Mouse (Mus musculus) forelimb bud, embryonic 11.5 days (tissue): ENCODE measurements around the gene Abhd15.

Source experiments
- DNase-seq: peaks from one replicate; pipeline ENCODE4 v3.0.0-alpha.2; 2012; ENCODE audit warnings: low read depth, low spot score

Gene Abhd15

DNA sequence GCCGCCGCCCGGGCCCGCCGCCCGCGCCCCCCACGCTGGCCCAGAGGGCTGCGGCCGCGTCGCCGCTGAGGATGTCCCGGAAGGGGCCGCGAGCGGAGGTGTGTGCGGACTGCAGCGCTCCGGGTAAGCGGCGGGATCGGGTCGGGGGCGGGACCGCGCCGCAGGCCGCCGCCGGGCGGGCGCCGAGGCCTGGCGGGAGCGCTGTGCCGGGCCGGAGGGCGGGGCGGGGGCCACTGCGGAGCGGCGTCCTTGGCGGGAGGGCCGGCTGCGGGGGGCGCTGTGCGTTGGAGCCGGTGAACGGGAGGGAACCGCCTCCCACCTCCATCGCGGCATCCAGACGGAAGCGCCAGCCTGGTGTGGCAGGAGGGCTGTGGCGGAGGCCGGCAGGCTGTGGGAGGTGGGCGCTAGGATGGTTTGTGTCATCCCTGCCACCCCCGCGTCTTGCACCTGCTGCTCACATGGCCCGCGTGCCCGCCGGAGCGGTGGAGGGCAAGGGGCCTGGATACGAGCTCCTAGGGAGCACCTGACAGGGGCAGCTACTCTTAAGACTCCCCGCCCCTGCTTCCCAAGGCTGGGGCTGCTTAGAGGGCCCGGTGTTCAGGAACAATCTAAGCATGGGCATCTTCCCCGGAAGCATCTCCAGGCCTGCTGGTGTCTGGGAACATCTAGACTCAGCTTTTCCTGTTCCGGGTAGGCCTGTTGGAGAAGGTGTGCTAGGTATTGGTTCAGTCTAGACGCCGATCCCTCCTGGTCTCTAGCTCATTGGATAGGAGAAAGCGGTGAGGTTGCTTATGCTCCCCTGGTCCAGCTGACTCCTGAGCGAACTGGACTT lies 21.2 kb upstream of the Abhd15 start, which contains the start of gene Git1:
TSS of gene Git1 (plus strand) at position 51 of the 832 bp plus-strand sequence.
- no peak for DNase-seq

DNA sequence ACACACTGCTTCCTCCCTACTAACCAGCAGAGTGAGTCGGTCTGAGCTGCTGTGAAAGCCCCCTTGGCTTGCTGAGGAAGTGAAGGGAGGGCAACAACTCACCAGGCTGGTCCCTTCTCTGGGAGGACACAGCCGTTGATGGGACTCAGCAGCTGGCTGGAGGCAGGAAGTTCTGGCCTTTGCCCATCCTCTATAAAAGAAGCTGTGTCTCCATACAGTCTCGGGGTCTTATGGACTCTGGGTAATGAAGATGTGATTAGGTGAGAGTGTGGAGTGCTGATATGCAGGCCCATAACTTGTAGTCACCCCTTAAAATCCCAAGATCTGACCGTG lies 20.6 kb upstream of the Abhd15 start:
- DNase-seq, result no peak

DNA sequence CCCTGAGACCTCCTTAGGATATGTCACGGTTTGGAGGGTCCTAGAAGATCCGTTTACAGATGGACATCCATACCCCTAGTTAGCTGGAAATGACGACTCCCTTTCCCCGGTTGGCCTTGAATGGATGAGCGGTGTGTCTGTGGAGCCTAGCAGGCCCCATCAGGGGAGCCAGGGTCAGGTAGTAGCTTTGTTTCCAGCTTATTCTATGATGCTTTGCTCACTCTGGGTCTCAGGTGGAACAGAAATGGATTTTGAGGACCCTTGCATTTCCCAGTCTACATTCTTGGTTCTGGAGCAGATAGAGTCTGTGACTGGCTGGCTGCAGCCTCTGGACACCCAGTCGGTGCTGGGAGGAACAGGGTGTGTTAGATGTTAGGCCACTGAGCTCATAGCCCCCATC lies 20.1 kb upstream of the Abhd15 start:
- no peak for DNase-seq

DNA sequence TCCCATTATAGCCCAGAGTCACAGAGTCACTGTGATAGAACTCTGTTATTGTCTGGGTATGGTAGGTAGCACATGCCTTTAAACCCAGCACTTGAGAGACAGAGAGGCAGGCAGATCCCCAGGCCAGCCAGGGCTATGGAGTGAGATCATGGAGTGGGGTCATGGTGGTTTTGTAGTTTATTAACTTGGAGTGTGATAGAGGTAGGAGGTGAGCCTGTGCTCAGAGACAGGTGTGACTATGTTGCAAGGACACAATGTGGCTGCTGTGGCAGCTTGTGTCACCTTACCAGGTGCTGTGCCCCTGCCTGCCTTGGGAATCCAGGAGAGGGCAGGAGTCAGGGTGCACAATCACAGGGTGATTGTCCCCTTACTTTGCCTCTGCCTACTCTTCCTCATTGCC lies 19.4 kb upstream of the Abhd15 start:
- no peak for DNase-seq

DNA sequence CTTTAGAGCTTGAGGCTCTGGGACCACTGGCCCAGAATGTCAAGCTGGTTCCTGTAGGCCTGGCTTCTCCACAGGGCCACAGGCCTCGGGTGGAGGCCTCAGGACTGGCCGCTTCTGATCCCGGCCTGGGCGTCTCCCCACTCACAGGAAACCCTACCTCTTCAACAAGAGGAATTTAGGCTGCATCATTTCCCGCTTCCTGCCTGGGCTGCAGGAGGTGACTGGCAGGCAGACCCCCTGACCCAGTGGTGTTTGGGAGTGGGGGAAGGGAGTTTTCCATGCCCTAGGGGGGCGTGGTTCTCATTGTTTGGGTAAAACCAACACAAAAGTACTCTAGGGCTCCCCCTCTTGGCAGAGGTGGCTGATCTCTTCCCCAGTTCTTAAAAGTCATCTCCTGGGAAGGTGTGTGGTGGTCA lies 17.6 kb upstream of the Abhd15 start:
- DNase-seq, result peak; percentile 89

DNA sequence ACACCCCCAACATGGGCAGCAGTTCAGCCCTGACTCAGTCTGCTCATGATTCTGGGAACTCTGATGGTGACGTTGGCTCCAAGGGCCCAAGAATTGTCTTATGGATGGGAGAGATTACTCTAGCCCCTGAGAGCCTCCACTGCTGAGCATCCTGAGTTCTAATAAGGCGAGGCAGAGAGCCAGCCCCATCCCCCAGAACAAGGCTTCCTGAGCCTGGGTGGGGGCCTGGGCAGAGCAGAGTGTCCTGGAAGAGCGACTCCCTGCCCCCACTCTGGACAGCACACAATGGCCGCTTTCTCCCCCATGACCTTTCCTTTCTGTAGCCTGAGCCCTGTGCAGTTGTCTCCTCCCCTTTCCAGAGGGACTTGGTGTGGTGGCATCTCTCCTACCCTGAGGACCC lies 17.1 kb upstream of the Abhd15 start:
- no peak for DNase-seq

DNA sequence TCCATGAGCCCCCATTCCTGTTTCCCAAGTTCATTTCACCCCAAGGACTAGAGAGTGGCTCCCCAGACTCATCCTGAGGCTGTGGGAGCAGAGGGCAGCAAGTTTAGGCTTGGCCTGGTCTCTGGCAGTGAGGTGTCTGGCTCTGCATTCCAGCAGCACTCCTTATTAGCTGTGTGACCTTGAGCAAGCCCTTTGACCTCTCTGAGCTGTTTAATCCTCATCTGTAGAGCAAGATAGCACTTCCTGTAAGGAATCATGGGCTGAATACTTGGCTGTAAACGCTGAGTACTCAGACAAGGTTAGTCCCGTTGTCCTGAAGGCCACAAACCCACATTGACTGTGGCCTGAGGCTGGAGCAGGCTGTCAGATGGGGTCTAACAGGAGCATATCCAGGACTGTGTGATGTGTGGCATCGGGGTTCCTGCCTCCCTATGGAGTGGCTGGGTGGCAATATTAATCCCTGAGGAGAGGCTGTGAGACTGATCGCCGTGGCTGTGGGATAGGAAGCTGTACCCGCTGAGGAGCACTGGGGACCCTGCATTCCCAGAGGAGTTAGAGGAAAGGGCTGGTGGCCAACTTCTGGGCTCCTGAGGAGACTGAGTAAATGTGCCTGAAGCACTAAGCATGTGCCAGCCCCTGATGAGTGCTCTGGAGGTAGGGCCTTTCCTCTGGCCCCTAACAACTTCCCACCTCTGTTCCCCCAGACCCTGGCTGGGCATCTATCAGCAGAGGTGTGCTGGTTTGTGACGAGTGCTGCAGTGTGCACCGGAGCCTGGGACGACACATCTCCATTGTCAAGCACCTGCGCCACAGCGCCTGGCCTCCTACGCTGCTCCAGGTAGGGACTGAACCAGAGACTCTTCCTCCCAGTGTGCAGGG lies 16.4 kb upstream of the Abhd15 start:
- DNase-seq, result no peak

DNA sequence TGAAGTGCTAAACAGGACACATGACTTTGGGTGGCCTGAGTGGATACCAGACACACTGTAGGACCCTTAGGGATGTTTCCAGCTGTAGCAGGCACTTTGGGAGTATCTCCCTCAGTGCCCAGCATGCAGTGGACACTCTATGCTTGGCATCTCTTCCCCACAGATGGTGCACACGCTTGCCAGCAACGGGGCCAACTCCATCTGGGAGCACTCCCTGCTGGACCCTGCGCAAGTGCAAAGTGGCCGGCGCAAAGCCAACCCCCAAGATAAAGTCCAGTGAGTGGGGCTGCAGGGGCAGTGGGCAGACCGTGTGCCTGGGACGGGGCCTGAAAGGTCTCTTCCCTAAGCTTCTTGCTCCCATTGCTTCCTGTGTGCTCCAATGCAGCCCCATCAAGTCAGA lies 15.6 kb upstream of the Abhd15 start:
- no peak for DNase-seq

DNA sequence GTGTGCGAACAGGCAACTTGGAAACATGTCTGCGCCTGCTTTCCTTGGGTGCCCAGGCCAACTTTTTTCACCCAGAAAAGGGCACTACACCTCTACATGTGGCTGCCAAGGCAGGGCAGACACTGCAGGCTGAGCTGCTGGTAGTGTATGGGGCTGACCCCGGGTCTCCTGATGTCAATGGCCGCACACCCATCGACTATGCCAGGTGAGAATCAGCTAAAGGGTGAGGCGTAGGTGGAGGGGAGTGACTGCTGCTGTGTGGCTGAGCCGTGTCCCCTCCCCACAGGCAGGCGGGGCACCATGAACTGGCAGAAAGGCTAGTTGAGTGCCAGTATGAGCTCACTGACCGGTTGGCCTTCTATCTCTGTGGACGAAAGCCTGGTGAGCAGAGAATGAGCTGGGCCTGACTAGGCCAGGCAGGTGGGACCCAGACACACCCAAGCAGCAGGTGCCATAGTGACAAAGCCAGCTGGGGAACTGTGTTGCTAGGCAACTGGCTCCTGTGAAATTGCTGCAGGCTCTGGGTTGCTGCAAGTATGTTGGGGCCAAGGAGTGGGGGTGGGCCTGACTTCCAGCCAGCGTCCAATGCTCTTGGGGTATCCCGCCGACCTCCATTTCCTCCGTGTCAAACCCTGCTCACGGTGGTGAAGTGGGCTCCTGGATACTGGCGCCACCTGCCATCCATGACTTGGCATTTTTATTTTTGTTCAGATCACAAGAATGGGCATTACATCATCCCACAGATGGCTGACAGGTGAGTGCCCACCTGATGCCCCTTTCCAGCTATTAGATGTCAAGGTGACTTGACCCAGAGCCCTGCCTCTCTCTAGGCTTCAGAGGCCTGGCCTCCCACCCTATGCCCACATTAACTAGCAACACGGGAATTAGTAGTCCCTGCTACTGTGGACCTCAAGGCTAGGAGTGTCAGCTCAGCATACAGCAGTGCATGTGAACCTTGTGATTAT lies 14.3 kb upstream of the Abhd15 start:
- no peak for DNase-seq

DNA sequence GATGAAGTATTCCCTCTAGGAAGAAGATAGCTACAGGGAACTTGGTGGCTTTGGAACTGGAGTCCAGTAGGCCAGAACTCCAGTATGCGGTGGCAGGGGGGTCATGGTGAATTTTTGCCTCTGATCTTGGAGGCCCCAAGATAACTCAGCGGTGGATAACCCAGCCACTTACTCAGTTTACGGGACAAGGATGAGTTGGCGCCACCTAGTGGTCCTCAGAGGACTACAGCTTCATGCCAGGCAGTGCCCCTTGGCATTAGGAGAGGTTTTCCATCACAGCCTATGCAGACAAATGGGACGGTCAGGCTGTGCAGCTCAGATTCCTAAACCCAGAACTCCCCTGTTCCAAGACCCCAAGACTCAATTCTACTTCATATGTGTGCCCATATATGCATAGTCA lies 13.5 kb upstream of the Abhd15 start:
- DNase-seq, result peak; percentile 72

DNA sequence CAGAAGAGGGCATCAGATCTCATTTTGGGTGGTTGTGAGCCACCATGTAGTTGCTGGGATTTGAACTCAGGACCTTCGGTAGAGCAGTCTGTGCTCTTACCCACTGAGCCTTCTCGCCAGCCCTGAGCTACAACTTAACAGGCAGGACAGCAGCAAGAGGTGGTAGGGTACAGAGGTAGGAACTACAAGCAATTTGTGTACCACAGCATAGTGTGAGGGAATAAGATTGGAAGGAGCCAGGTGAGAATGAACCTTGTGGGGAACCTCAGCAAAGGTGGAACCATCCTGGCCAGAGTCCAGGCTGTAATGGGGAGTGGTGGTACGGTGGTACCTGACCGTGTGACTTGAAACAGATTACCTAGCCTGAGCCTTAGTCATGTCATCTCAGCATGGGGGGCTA lies 12.9 kb upstream of the Abhd15 start:
- DNase-seq, result no peak

DNA sequence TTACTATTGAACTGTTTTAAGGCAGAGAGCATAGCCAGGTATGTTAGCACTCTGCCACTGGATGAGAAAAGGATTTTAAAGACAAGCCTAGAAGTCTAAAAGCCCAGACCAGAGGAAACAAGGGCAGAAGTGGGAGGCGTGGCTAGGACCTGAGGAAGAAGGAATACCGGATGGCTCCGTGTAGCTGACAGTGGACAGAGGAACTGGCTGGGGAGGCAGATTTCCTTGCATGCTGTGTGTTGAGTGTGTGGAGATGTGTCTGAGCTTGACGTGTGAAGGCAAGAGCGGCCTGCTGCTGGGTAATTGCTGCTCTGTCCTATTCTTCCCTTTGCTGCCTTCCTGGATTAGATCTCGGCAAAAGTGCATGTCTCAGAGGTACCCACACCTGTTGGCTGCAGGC lies 12.4 kb upstream of the Abhd15 start:
- DNase-seq, result no peak

DNA sequence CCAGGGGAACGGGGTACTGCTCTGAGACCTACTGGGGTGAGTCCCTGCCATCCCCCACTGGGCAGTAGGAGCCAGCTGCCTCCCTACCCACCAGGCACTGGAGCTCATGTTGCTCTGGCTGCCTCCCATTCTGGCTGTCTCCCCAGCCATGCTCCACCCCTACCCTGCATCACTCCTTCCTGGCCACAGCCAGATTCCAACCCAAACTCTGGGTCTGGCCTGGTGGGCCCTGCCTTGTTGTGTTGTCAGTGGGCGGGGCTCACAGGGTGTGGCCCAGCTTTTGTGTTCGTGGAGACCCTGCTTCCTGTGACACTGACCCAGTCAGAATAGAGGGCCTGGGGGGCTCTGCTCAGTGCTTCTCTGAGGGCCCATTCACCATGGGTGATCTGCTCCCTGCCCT lies 11.4 kb upstream of the Abhd15 start:
- no peak for DNase-seq

DNA sequence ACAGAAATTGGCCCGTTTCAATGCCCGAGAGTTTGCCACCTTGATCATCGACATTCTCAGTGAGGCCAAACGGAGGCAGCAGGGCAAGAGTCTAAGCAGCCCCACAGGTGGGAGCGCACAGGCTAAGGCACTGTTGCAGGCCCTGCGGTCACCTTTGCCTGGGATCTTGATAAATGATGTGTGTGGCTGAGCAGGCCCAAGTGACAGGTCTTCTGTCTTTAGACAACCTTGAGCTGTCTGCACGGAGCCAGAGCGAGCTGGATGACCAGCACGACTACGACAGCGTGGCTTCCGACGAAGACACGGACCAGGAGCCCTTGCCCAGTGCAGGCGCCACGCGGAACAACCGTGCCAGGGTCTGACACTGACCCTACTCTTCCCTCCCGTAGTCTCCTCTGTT lies 10.5 kb upstream of the Abhd15 start:
- no peak for DNase-seq

DNA sequence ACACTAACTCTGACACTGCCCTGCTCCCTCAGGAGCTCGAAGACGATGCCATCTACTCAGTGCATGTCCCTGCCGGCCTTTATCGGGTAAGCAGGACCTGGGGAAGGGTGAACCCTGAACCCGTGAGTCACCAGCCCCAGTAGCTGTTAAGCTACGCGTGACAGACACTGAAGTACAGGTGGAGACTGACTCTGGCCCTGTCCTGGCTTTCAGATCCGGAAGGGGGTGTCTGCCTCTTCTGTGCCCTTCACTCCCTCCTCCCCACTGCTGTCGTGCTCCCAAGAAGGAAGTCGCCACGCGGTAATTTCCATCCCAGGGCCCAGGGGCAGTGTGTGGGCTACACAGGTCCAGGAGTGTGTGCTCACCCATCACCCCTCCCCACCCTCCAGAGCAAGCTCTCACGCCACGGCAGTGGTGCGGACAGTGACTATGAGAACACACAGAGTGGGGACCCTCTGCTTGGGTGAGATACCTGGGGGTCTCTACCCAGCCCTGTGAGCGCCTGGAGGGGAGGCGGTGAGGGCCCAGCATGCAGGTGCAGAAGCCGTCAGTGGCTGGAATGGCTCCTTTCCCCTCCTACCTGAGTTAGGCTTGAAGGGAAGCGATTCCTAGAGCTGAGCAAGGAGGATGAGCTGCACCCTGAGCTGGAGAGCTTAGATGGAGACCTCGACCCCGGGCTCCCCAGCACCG lies 9.5 kb upstream of the Abhd15 start:
- no peak for DNase-seq

DNA sequence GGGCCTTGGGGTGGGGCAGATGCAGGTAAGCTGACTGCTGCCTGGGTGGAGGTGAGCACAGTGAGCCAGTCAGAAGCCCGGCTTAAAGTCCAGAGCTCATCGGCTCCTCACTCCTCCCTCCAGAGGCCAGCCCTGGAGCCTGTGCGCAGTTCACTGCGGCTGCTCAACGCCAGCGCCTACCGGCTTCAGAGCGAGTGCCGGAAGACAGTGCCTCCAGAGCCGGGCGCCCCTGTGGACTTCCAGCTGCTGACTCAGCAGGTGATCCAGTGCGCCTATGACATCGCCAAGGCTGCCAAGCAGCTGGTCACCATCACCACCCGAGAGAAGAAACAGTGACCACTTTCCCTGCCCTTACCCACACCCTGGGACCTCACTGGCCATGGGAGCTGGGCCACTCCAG lies 8.6 kb upstream of the Abhd15 start:
- DNase-seq, result no peak

DNA sequence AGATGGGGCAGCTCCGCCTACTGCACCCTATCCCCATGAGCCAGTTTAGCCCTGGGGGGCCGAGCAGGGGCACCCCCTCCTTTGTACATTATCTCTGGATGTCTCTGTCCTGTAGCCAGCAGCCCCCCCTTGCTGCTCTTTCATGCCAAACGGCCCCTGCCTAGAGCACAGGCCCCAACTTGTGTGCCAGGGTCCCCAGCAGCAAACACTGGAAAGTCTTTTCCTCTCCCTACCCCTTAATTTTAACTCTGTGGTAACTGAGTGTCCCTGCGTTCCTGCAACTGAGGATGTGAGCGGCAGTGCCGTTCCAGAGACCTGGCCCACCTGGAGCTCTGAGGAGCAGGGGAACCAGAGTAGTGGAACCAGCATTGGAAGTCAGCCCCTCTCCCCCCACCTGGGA lies 8.0 kb upstream of the Abhd15 start:
- DNase-seq, result no peak

DNA sequence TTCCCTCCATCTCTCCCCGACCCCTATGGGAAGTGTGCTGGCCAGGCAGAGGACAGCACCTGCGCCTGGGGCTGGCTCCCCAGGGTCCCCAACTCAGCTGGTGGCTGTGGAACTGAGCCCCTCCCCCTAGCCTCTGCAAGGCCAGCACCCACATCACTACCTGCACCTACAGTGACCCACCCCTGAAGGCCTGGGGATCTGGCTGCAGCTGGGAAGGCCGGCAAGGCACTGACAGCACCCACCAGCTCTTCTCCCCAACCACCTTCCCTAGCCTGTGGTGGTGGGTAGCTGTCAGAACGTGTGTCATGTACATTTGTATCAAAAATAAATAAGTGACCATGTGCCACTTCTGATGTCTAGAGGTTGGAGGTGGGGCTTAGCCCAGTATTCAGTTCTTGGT lies 7.5 kb upstream of the Abhd15 start:
- no peak for DNase-seq

DNA sequence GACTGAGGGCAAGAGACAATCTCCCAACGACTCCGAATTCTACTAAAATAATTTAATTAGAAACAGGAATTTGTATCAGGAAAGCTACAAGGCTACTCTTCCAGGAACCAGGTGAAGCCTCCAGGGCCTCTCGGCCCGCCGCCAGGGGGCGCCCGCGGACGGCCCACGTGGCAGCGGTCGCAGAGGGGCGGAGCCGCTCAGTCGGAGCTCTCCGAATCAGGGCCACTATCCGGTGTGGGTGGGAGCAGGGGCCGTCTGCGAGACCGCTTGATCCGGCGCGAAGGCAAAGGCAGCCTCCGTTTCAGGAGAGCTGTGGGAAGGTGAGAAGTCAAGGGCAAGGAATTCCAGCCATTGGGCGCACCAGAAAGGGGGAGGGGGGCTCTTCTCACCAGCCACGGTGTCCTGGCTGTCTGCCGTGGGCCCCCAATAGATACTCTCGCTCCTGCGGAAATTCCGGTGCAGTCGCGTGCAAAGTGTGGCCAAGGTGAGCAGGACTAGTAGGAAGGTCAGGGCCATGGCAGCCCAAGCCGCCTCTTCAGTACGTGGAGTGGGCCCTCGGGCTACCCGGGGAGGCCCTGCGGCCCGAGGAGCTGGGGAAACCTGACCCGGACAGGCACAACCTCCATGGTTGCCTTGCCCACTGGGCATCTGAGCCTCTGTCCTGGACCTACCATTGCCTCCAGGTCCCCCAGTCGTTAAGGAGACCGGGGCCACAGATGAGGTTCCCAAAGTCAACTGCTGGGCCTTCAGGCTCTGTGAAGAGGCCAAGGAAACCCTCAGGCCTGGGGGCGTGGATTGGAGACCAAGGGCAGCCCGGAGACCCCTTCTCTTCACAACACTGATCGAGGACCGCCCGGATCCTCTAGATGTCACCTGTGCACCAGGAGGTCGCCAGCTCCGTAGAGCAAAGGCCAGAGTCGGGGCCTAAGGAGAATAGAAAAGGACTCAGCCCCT lies 6.6 kb upstream of the Abhd15 start:
- DNase-seq, result peak; percentile 83

DNA sequence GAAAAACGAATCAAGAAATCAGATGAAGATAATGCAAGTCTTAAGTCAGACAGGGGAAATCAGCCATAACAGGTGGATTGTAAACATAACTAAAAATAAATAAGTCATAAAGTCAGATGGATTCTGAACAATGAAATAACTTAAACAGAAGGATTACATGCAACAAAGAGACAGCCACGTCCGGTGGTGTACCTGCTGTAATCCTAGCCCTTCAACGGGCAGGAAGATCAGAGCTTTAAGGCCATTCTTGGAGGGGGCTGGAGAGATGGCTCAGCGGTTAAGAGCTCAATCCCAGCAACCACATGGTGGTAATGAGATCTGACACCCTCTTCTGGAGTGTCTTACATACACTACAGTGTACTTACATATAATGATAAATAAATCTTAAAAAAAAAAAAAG lies 3.6 kb upstream of the Abhd15 start:
- DNase-seq, result no peak
